Mouse (Mus musculus) midbrain, postnatal 0 days (tissue): ENCODE measurements around the gene Alyref2. TPM values are rescaled to one million over a fixed set of nuclear protein-coding genes. Genes with fewer than 3 reads are reported as not detected.
"Not testable (repeated sequence)": the region's sequence is repeated elsewhere in the genome, so short reads cannot be mapped to it uniquely, and the experiment has no call there.

Source experiments
- ATAC-seq: fragments of 200-750 bp; cut with Nextera tagmentation; 2 replicates; pipeline ENCODE4 v1.8.0; 2017; ENCODE audit warnings: moderate number of reproducible peaks, mild to moderate bottlenecking, moderate TSS enrichment, moderate library complexity; ENCODE audit not compliant: low FRiP score
- DNase-seq: peaks from one replicate; pipeline ENCODE4 v3.0.0-alpha.2; 2015; ENCODE audit warnings: low spot score
- H3K27ac ChIP-seq: fragments of 300-500 bp; sonication (generic); 2 replicates; pipeline ENCODE4 v1.5.1; 2014; ENCODE audit warnings: low read depth, mild to moderate bottlenecking, low read length, mixed read lengths
- H3K27me3 ChIP-seq: fragments of 300-500 bp; sonication (generic); 2 replicates; pipeline ENCODE4 v1.6.1; 2014; ENCODE audit warnings: low read length, control low read depth, mixed read lengths; ENCODE audit not compliant: insufficient read depth
- H3K36me3 ChIP-seq: fragments of 300-500 bp; sonication (generic); 2 replicates; pipeline ENCODE4 v1.6.1; 2014; ENCODE audit warnings: low read length, control low read depth, mixed read lengths; ENCODE audit not compliant: insufficient read depth
- H3K4me1 ChIP-seq: fragments of 300-500 bp; sonication (generic); 2 replicates; pipeline ENCODE4 v1.6.1; 2014; ENCODE audit warnings: mild to moderate bottlenecking, control low read depth, antibody characterized with exemption, low read length, mixed read lengths; ENCODE audit not compliant: insufficient read depth
- H3K4me2 ChIP-seq: fragments of 300-500 bp; sonication (generic); 2 replicates; pipeline ENCODE4 v1.6.1; 2014; ENCODE audit warnings: low read depth, mild to moderate bottlenecking, low read length, mixed read lengths; ENCODE audit not compliant: poor library complexity, severe bottlenecking
- H3K4me3 ChIP-seq: fragments of 300-500 bp; sonication (generic); 2 replicates; pipeline ENCODE4 v1.5.1; 2014; ENCODE audit warnings: low read depth, mild to moderate bottlenecking, low read length, moderate library complexity
- H3K9ac ChIP-seq: fragments of 300-500 bp; sonication (generic); replicated peaks from 2 replicates; pipeline ENCODE4 v1.6.1; 2014; ENCODE audit warnings: mild to moderate bottlenecking, low read length, moderate library complexity, mixed read lengths; ENCODE audit not compliant: poor library complexity, severe bottlenecking
- H3K9me3 ChIP-seq: fragments of 300-500 bp; sonication (generic); 2 replicates; pipeline ENCODE4 v1.6.1; 2016; ENCODE audit warnings: low read length, control low read depth
- CTCF ChIP-seq: IDR thresholded peaks from 2 replicates; pipeline ENCODE4 v1.5.1; 2016; ENCODE audit warnings: antibody characterized with exemption, mild to moderate bottlenecking
- WGBS: fragments of 180-500 bp; shearing (Covaris S2); extraction: QIAGEN DNeasy Blood & Tissue Kit; methylation state at CpG from one replicate; pipeline ENCODE4 v1.1.7; 2014; 5-methylcytosine and 5-hydroxymethylcytosine counted together
- polyA plus RNA-seq: library from polyadenylated mRNA; unstranded; fragments of >200 nt; fragmentation: Nextera tagmentation; extraction: Ambion mirVana; gene quantifications from 2 replicates; pipeline ENCODE4 v1.2.1, GENCODE M21; 2015
- total RNA-seq: library from RNA; depleted of rRNA; stranded (reverse); fragments of >200 nt; gene quantifications from 2 replicates; pipeline ENCODE4 v1.2.3, GENCODE M21; 2014

Gene Alyref2
- total and polyA plus RNA-seq, 2 experiments from 2014 or later = 9.4 to 22.1 TPM

- Histone ChIP-seq H3K36me3 (no peaks in the 10 kb centered on the region), H3K4me1 (no peaks in the 10 kb centered on the region), H3K9me3 (no peaks in the 10 kb centered on the region), H3K4me3 (no peak overlapping the region), H3K27ac (no peak overlapping the region), H3K27me3 (no peaks in the 10 kb centered on the region), H3K4me2 (no peak overlapping the region), H3K9ac (no peak overlapping the region)
- DNase-seq = no peak
- ATAC-seq = no peak
- TF ChIP-seq CTCF = no peak
- WGBS = 92% methylated on average over 5 of the region's 5 CpGs
These were observed 37.4 kb upstream of the Alyref2 start for GRCm38 (mm10) chr1:171465749-171466412.

GRCm38 (mm10) chr1:171466565-171466964 lies 36.7 kb upstream of the Alyref2 start:
- Histone ChIP-seq H3K4me3 (no peak overlapping the region), H3K27me3 (no peaks in the 10 kb centered on the region), H3K36me3 (no peaks in the 10 kb centered on the region), H3K4me2 (no peak overlapping the region), H3K9me3 (no peaks in the 10 kb centered on the region), H3K27ac (no peak overlapping the region), H3K9ac (no peak overlapping the region), H3K4me1 (no peaks in the 10 kb centered on the region)
- 78% methylated on average over 4 of the region's 4 CpGs for WGBS
- ATAC-seq = no peak
- no peak for TF ChIP-seq CTCF
- DNase-seq = no peak

GRCm38 (mm10) chr1:171469678-171470077 lies 33.6 kb upstream of the Alyref2 start:
- WGBS = 91% methylated on average over 3 of the region's 3 CpGs
- H3K27ac ChIP-seq = no peak overlapping the region
- H3K36me3 ChIP-seq = no peaks in the 10 kb centered on the region
- no peak overlapping the region for H3K4me3 ChIP-seq
- H3K27me3 ChIP-seq = no peaks in the 10 kb centered on the region
- ATAC-seq = no peak
- H3K9me3 ChIP-seq = no peaks in the 10 kb centered on the region
- TF ChIP-seq CTCF = no peak
- no peak overlapping the region for H3K9ac ChIP-seq
- H3K4me1 ChIP-seq = no peaks in the 10 kb centered on the region
- no peak overlapping the region for H3K4me2 ChIP-seq
- no peak for DNase-seq

DNA sequence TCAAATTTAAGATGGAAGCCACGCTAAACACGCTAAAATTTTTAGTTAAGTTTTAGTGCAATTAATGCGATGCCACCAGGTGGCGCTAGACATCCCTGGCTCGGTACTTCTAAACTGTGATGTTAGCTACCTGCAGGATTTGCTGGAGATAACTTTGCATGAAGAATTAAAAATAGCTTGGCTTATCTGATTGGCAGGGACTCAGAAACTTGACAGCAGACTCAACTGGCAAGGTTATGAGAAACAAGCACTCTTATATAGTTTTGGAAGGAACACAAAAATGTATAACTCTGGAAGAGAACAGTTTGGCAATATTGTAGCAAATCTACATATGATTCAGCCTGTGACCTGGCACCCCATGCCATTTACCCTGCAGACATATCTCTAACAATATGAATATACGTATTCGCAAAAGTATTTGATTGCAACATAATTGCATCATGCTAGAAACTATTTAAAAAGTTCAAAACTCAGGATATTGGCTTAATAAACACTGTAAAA lies 32.9 kb upstream of the Alyref2 start:
- DNase-seq = peak; percentile 63
- peak; percentile 89 for TF ChIP-seq CTCF
- Histone ChIP-seq H3K9me3 (no peaks in the 10 kb centered on the region), H3K36me3 (no peaks in the 10 kb centered on the region), H3K4me2 (no peak overlapping the region), H3K4me1 (no peaks in the 10 kb centered on the region), H3K27me3 (no peaks in the 10 kb centered on the region), H3K9ac (no peak overlapping the region), H3K27ac (no peak overlapping the region), H3K4me3 (no peak overlapping the region)
- no peak for ATAC-seq
- 33% methylated on average over 7 of the region's 7 CpGs for WGBS

DNA sequence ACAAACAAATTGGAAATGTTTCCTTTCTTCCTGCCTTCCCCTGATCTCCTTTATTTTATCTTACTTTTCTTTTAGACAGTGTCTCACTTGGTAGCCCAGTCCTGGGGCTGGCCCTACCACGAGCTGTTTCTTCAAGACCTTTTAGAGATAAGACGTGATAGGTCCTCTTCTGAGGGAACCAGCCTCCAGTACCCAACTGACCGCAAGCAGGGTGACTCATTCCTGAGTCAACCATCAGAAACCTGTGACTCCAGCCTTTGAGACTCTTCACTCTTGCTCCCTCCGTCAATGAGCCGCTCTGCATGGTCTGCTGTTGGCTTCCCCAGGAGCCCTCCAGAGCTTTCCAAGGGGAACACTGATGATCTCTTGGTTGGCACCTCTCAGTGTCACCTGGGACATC lies 32.4 kb upstream of the Alyref2 start:
- DNase-seq = no peak
- no peak for ATAC-seq
- Histone ChIP-seq H3K9me3 (no peaks in the 10 kb centered on the region), H3K36me3 (no peaks in the 10 kb centered on the region), H3K4me3 (no peak overlapping the region), H3K4me2 (no peak overlapping the region), H3K4me1 (no peaks in the 10 kb centered on the region), H3K9ac (no peak overlapping the region), H3K27me3 (no peaks in the 10 kb centered on the region), H3K27ac (no peak overlapping the region)
- TF ChIP-seq CTCF = no peak
- WGBS = 96% methylated on average over 5 of the region's 5 CpGs

- no peak for ATAC-seq
- TF ChIP-seq CTCF = no peak
- Histone ChIP-seq H3K4me2 (no peak overlapping the region), H3K27me3 (no peaks in the 10 kb centered on the region), H3K4me1 (no peaks in the 10 kb centered on the region), H3K9ac (no peak overlapping the region), H3K4me3 (no peak overlapping the region), H3K36me3 (no peaks in the 10 kb centered on the region), H3K9me3 (no peaks in the 10 kb centered on the region), H3K27ac (no peak overlapping the region)
- 56% methylated on average over 1 of the region's 1 CpGs for WGBS
- DNase-seq = no peak
These were observed 31.8 kb upstream of the Alyref2 start for GRCm38 (mm10) chr1:171471452-171471851.

DNA sequence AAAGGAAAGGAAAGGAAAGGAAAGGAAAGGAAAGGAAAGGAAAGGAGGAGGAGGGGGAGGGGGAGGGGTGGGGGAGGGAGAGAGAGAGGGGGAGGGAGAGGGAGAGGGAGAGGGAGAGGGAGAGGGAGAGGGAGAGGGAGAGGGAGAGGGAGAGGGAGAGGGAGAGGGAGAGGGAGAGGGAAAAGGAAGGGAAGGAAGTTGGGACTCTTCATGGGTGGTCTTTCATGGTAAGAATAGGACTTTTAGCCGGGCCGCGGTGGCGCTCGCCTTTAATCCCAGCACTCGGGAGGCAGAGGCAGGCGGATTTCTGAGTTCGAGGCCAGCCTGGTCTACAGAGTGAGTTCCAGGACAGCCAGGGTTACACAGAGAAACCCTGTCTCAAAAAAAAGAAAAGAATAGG lies 31.3 kb upstream of the Alyref2 start:
- not testable (repeated sequence) for H3K9me3 ChIP-seq, H3K4me3 ChIP-seq, H3K36me3 ChIP-seq, ATAC-seq, H3K4me2 ChIP-seq, DNase-seq, H3K27ac ChIP-seq, H3K27me3 ChIP-seq, H3K4me1 ChIP-seq, H3K9ac ChIP-seq
- 87% methylated on average over 6 of the region's 8 CpGs for WGBS
